Mouse (Mus musculus): Measurements from ENCODE around the gene Snrpa1. TPM values are rescaled to one million over a fixed set of nuclear protein-coding genes. Genes with fewer than 3 reads are reported as not detected.

Gene Snrpa1
- total RNA-seq, 2 experiments from 2014 or later = 15.2 to 22.4 TPM

GRCm38 (mm10) chr7:66108961-66109854, 50.4 kb downstream of the Snrpa1 start, which contains the start of gene Chsy1:
Gene Chsy1 (plus strand): TSS chr7:66109515.
- peak within 1 kb of the TSS; percentile 81 for H3K27ac ChIP-seq
- H3K4me3 ChIP-seq = peak within 1 kb of the TSS; percentile 88
- intact Hi-C loops (cut with DNase I) = loop anchor here (5.0 to 10.0 kb wide), 2 partner anchors 73 to 556 kb away; no protein-coding TSS in a partner anchor
- peak; percentile 93 for DNase-seq
- no peak for TF ChIP-seq CTCF (IDR thresholded peaks at IDR 0.05)

- no peak for TF ChIP-seq CTCF (IDR thresholded peaks at IDR 0.05)
- peak overlapping the region; percentile 66 for H3K27ac ChIP-seq
- H3K4me3 ChIP-seq = peak overlapping the region; percentile 88
- intact Hi-C loops (cut with DNase I) = loop anchor here (5.0 to 10.0 kb wide), 2 partner anchors 72 to 555 kb away; no protein-coding TSS in a partner anchor
- DNase-seq = peak; percentile 65
Observed at GRCm38 (mm10) chr7:66109855-66110635, 51.2 kb downstream of the Snrpa1 start.

- DNase-seq = no peak
- TF ChIP-seq CTCF (IDR thresholded peaks at IDR 0.05) = no peak
- Histone ChIP-seq H3K4me3 (peak overlapping the region; percentile 88), H3K27ac (peak overlapping the region; percentile 66; the same call in 1 of the 2 replicates)
- intact Hi-C loops (cut with DNase I) = no loop called here
Observed at GRCm38 (mm10) chr7:66110636-66111112, 51.9 kb downstream of the Snrpa1 start.

- Histone ChIP-seq H3K4me3 (no peak overlapping the region; the same call in 1 of the 2 replicates), H3K27ac (no peak overlapping the region; the same call in 1 of the 2 replicates)
- intact Hi-C loops (cut with DNase I) = no loop called here
- DNase-seq = no peak
- TF ChIP-seq CTCF (IDR thresholded peaks at IDR 0.05) = no peak
Observed at GRCm38 (mm10) chr7:66111211-66111610, 52.4 kb downstream of the Snrpa1 start.

GRCm38 (mm10) chr7:66113561-66113960, 54.8 kb downstream of the Snrpa1 start:
- TF ChIP-seq CTCF (IDR thresholded peaks at IDR 0.05) = no peak
- H3K27ac ChIP-seq = no peak overlapping the region
- intact Hi-C loops (cut with DNase I) = no loop called here
- no peak for DNase-seq
- no peak overlapping the region for H3K4me3 ChIP-seq

GRCm38 (mm10) chr7:66115821-66116343, 57.1 kb downstream of the Snrpa1 start:
- Histone ChIP-seq H3K27ac (no peak overlapping the region), H3K4me3 (no peak overlapping the region)
- DNase-seq = no peak
- intact Hi-C loops (cut with DNase I) = no loop called here
- no peak for TF ChIP-seq CTCF (IDR thresholded peaks at IDR 0.05)

GRCm38 (mm10) chr7:66116906-66117482, 58.2 kb downstream of the Snrpa1 start:
- DNase-seq = no peak
- intact Hi-C loops (cut with DNase I) = no loop called here
- TF ChIP-seq CTCF (IDR thresholded peaks at IDR 0.05) = no peak
- Histone ChIP-seq H3K27ac (no peak overlapping the region), H3K4me3 (no peak overlapping the region)

- Histone ChIP-seq H3K4me3 (no peak overlapping the region), H3K27ac (no peak overlapping the region)
- intact Hi-C loops (cut with DNase I) = no loop called here
- TF ChIP-seq CTCF (IDR thresholded peaks at IDR 0.05) = no peak
- DNase-seq = no peak
Observed at GRCm38 (mm10) chr7:66118046-66118445, 59.2 kb downstream of the Snrpa1 start.

GRCm38 (mm10) chr7:66118796-66119195, 60.0 kb downstream of the Snrpa1 start:
- DNase-seq = no peak
- Histone ChIP-seq H3K27ac (no peak overlapping the region), H3K4me3 (no peak overlapping the region)
- TF ChIP-seq CTCF (IDR thresholded peaks at IDR 0.05) = no peak
- intact Hi-C loops (cut with DNase I) = no loop called here

- TF ChIP-seq CTCF (IDR thresholded peaks at IDR 0.05) = no peak
- DNase-seq = no peak
- no peak overlapping the region for H3K4me3 ChIP-seq
- intact Hi-C loops (cut with DNase I) = no loop called here
- H3K27ac ChIP-seq = peak overlapping the region; percentile 13; the same call in 1 of the 2 replicates
Observed at GRCm38 (mm10) chr7:66120139-66120538, 61.3 kb downstream of the Snrpa1 start.

GRCm38 (mm10) chr7:66120702-66121396, 62.0 kb downstream of the Snrpa1 start:
- Histone ChIP-seq H3K4me3 (no peak overlapping the region), H3K27ac (peak overlapping the region; percentile 13; the same call in 1 of the 2 replicates)
- no peak for TF ChIP-seq CTCF (IDR thresholded peaks at IDR 0.05)
- DNase-seq = no peak
- intact Hi-C loops (cut with DNase I) = no loop called here

Other genes starting within 250 kb of the Snrpa1 start
- 10 to 100 TPM; 17.7 to 20.8 TPM for gene Pcsk6, start 197.3 kb upstream of the Snrpa1 start, total RNA-seq (2021)
- gene Gm45213, start 15.4 kb upstream of the Snrpa1 start, total RNA-seq (2021) = not detected
- gene Selenos, start 20.6 kb downstream of the Snrpa1 start, total RNA-seq (2021) = 10 to 100 TPM; 26.5 to 35.1 TPM
- 1 to 10 TPM; 4.1 to 4.2 TPM for gene Chsy1, start 50.5 kb downstream of the Snrpa1 start, total RNA-seq (2021)

Measured in gastrocnemius, adult 2 months (tissue).